Mouse (Mus musculus) testis, adult 2 months (tissue): Measurements from ENCODE around the gene Rfc1. TPM values are rescaled to one million over a fixed set of nuclear protein-coding genes. Genes with fewer than 3 reads are reported as not detected.

Experiments used
- H3K27ac ChIP-seq: fragments of 200-500 bp; 2 replicates; pipeline ENCODE4 v1.5.1; 2012; ENCODE audit warnings: low read depth, low read length; ENCODE audit not compliant: control insufficient read depth, insufficient read depth
- H3K27me3 ChIP-seq: fragments of 200-500 bp; 2 replicates; pipeline ENCODE4 v1.6.1; 2012; ENCODE audit warnings: mild to moderate bottlenecking, low read length, moderate library complexity; ENCODE audit not compliant: control insufficient read depth, insufficient read depth
- H3K36me3 ChIP-seq: fragments of 200-500 bp; 2 replicates; pipeline ENCODE4 v1.6.1; 2012; ENCODE audit warnings: mild to moderate bottlenecking, low read length; ENCODE audit not compliant: control insufficient read depth, insufficient read depth
- H3K4me1 ChIP-seq: fragments of 200-500 bp; 2 replicates; pipeline ENCODE4 v1.6.1; 2012; ENCODE audit warnings: low read length; ENCODE audit not compliant: control insufficient read depth, insufficient read depth
- H3K4me3 ChIP-seq: fragments of 200-500 bp; 2 replicates; pipeline ENCODE4 v1.5.1; 2012; ENCODE audit warnings: low read depth, mild to moderate bottlenecking, low read length, moderate library complexity, mixed read lengths; ENCODE audit not compliant: control insufficient read depth
- CTCF ChIP-seq: fragments of 200-500 bp; IDR thresholded peaks from 2 replicates; pipeline ENCODE4 v1.5.1; 2012; ENCODE audit warnings: low read depth, mild to moderate bottlenecking, inconsistent platforms, low read length, moderate library complexity; ENCODE audit not compliant: control insufficient read depth, insufficient read depth, insufficient replicate concordance
- POLR2A ChIP-seq: fragments of 200-500 bp; IDR thresholded peaks from 2 replicates; pipeline ENCODE4 v1.6.1; 2012; ENCODE audit warnings: low read depth, mild to moderate bottlenecking, inconsistent platforms, low read length, moderate library complexity; ENCODE audit not compliant: control insufficient read depth
- polyA plus RNA-seq: library from polyadenylated mRNA; depleted of rRNA; stranded (reverse); fragments of >200 nt; gene quantifications from 2 replicates; pipeline ENCODE4 v1.2.3, GENCODE M21; 2012

Rfc1 gene
- polyA plus RNA-seq, 1 experiment = 38.6 TPM

DNA sequence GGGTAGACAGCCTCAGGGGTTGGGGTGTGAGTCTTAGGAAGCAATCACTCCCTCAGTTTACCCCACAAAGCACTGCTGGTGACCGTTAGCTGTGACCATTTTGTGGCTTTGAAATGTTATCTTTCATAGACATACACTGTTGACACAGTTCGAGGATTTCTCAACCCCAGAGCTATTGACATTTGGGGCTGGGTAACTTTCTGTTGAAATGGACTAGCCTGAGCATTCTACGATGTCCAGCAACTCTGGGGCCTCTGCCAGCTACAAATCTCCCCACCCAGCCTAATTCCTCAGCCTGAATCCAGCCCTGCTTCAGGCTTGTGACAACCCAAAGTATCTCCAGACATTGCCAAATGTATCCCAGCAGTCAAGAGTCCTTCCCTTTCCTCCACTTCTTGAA, 18.6 kb upstream of the Rfc1 start:
- Histone ChIP-seq H3K36me3 (no peaks in the 10 kb centered on the region), H3K27me3 (no peaks in the 10 kb centered on the region), H3K27ac (no peak overlapping the region), H3K4me1 (no peaks in the 10 kb centered on the region), H3K4me3 (no peak overlapping the region)
- no peak for TF ChIP-seq CTCF

DNA sequence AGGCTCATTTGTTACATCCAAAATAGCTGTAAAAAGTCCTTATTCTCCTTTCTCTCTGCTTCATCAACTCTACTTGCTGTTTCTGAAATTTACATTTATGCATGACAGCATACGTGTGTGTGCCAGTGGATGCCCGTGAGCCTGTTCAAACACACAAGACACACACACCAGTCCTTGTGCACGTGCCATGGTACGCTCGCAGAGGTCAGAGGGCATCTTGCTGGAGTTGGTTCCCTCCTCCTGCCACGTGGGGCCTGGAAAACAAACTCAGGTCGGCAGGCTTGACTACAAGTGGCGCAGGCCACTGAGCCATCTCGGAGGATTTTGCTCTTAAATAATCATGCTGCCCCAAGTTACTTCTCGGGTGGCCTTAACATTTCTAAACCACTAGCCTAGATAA, 15.0 kb upstream of the Rfc1 start:
- TF ChIP-seq CTCF (no peak), POLR2A (no peak)
- no peak overlapping the region for H3K27ac ChIP-seq
- H3K27me3 ChIP-seq = no peaks in the 10 kb centered on the region
- no peak overlapping the region for H3K4me3 ChIP-seq
- no peaks in the 10 kb centered on the region for H3K36me3 ChIP-seq
- H3K4me1 ChIP-seq = peaks cover 5% of the 10 kb centered on the region

DNA sequence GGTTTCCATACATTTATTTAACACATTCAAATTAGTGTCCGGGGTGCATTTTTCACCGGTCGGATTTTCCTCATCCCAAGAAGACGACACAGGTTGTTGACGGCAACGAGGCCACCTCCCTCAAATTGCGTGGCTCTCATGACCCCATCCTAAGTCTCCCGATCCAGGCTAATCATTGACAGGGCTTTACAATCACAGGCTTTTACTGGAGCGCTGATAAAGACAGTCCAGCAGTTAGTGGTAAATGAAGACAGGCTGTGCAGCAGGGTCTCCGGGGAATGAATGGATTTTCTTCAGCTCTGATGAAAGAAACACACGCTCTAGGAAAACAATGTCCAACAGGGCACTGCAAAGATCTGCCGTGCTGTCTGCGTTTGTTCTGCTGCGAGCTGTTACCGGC, 12.7 kb upstream of the Rfc1 start, which contains the start of gene Klb:
Klb (plus strand) TSS at position 147 of the 400 bp plus-strand sequence.
- TF ChIP-seq POLR2A (no peak), CTCF (no peak)
- Histone ChIP-seq H3K4me3 (peak within 1 kb of the TSS; percentile 53), H3K4me1 (peaks cover 5% of the 10 kb centered on the region), H3K27ac (no peak within 1 kb of the TSS), H3K27me3 (no peaks in the 10 kb centered on the region), H3K36me3 (no peaks in the 10 kb centered on the region)

DNA sequence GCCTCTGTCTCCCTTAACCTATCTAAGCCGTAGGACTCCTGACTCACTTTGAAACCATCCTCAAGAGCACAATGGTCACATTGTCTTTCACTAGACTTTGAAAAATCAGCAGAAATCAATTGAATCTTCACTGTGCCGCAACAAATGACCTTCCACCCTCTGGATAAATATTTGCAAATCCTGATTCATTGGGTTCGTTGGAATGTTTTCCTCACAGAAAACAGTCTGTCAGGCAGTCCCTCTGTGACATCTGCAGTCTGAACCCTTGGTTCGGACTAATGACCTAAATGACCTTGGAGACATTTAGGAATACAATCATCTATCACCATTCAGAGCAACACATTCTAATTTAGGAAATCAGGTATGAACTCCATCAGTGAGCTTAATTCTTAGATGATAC, 4.7 kb upstream of the Rfc1 start:
- Histone ChIP-seq H3K4me1 (no peaks in the 10 kb centered on the region; the same call in 1 of the 2 replicates), H3K4me3 (no peak overlapping the region), H3K27ac (no peak overlapping the region), H3K36me3 (no peaks in the 10 kb centered on the region), H3K27me3 (no peaks in the 10 kb centered on the region)
- TF ChIP-seq POLR2A = no peak
- TF ChIP-seq CTCF = no peak

DNA sequence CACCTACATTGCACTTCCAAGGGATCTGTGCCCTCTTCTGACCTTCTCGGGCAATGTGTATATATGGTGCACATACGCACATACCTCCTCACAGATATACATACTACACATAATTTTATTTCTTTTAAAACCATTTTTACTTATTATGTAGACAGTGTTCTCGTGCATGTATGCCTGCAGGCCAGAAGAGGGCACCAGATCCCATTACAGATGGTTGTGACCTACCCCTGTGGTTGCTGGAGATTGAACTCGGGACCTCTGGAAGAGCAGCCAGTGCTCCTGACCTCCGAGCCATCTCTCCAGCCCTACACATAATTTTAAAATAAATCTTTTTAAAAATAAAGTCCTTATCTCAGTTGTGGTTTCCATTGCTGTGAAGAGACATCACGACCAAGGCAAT, 2.9 kb upstream of the Rfc1 start:
- Histone ChIP-seq H3K36me3 (no peaks in the 10 kb centered on the region), H3K27ac (no peak overlapping the region)
- TF ChIP-seq POLR2A = no peak
- no peak for TF ChIP-seq CTCF

DNA sequence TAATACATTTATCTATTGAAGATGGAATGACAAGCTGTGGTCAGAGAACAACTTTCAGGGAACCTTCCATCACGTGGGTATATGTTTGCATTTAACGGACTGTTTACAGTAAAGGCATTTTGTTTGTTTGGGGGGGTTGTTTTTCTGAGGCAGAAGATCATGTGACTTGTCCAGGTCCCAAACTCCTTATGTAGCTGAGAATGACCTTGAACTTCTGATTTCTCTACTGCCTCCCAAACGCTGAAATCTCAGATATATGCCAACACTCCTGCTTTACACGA, 545 bp upstream of the Rfc1 start:
- no peak for TF ChIP-seq POLR2A
- TF ChIP-seq CTCF = no peak
- H3K36me3 ChIP-seq = no peaks in the 10 kb centered on the region
- peaks cover 2% of the 10 kb centered on the region for H3K4me1 ChIP-seq
- peak overlapping the region; percentile 77 for H3K4me3 ChIP-seq
- H3K27ac ChIP-seq = peak overlapping the region; percentile 36
- no peaks in the 10 kb centered on the region for H3K27me3 ChIP-seq

More for the DNA sequence above, 2.9 kb upstream of the Rfc1 start:
- H3K4me3 ChIP-seq = no peak overlapping the region
- no peaks in the 10 kb centered on the region for H3K27me3 ChIP-seq
- peaks cover 2% of the 10 kb centered on the region for H3K4me1 ChIP-seq

DNA sequence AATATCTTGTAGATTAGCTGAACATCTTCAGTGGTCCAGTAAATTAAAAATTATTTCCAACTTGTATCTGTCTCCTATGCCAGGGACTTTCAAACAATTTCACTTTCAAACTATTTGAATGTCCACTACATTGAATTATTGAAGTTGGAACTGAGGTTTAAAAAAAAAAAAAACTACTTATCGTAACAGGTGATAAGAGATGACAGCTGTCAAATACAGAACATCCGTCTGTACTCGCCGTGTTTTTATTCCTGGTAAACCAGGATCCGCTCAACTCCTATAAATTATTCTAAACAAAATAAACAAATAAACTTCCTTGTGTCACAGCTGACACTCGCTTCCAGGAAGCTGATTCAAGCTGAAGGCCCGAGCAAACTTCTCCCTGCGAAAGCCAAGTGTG, 682 bp downstream of the Rfc1 start:
- H3K27ac ChIP-seq = peak overlapping the region; percentile 73

DNA sequence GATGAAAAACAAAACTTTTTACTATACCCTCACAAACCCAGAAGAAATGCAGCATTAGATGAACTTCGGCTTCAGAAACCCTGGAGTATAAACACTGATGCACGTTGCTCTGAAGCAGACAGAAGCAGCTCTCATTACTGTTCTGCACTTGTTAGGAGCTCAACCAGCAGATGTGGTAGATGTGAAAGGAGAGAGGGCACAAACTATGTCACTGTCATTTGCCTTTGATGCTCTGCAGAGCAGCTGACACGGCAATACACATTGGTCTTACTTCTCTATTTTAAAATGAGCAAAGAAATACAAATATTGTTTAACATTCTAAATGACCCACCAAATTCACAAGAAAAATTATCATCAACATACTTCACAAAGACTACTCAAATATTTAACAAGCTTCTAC, 5.5 kb downstream of the Rfc1 start:
- H3K27ac ChIP-seq = no peak overlapping the region
- no peak overlapping the region for H3K4me3 ChIP-seq
- H3K36me3 ChIP-seq = no peaks in the 10 kb centered on the region
- no peak for TF ChIP-seq POLR2A
- TF ChIP-seq CTCF = no peak
- H3K4me1 ChIP-seq = peaks cover 2% of the 10 kb centered on the region
- no peaks in the 10 kb centered on the region for H3K27me3 ChIP-seq

More for the DNA sequence above, 682 bp downstream of the Rfc1 start:
- Histone ChIP-seq H3K4me3 (peak overlapping the region; percentile 97), H3K36me3 (no peaks in the 10 kb centered on the region), H3K4me1 (peaks cover 2% of the 10 kb centered on the region), H3K27me3 (no peaks in the 10 kb centered on the region)
- TF ChIP-seq CTCF = no peak
- no peak for TF ChIP-seq POLR2A
